Mouse (Mus musculus): Measurements from ENCODE around the gene Aicda. TPM values are rescaled to one million over a fixed set of nuclear protein-coding genes. Genes with fewer than 3 reads are reported as not detected.

Aicda gene
- total RNA-seq, 1 experiment = 0.76 TPM

- no peak for DNase-seq (ENCODE audit: low read depth, low spot score)
- in situ Hi-C loops (cut with MboI; ENCODE audit: low sequenced_read_pairs in 2 of 2, unreplicated experiment in 2 of 2) = loop anchor here in 1 of 2 experiments (25.0 kb wide), 1 partner anchor 104 kb away; the partner anchor contains the start of gene Rimklb
- H3K27ac ChIP-seq (ENCODE audit: insufficient read depth, low read depth, low read length, poor library complexity, severe bottlenecking) = no peak overlapping the region
- TF ChIP-seq MAFK (IDR thresholded peaks at IDR 0.05; ENCODE audit: insufficient read depth, low read depth, low read length) (0 out of 2 replicates have a peak, but pooled peaks have one; percentile 4), CHD2 (IDR thresholded peaks at IDR 0.05; ENCODE audit: low read depth, low read length) (no peak), HCFC1 (IDR thresholded peaks at IDR 0.05; ENCODE audit: borderline replicate concordance, insufficient read depth, low read length) (no peak), ZC3H11A (IDR thresholded peaks at IDR 0.05; ENCODE audit: borderline replicate concordance, low read depth, low read length) (no peak), ZNF384 (IDR thresholded peaks at IDR 0.05; ENCODE audit: low read depth, low read length) (no peak)
- no peaks in the 10 kb centered on the region; the same call in none of the 2 replicates for H3K36me3 ChIP-seq (ENCODE audit: control insufficient read depth, insufficient read depth, low read length, poor library complexity, severe bottlenecking)
- no peaks in the 10 kb centered on the region for H3K9me3 ChIP-seq (ENCODE audit: control insufficient read depth, insufficient read depth, low read depth, low read length)
- H3K4me3 ChIP-seq (ENCODE audit: insufficient read depth in 1 of 2, low read depth in 1 of 2, low read length in 2 of 2, poor library complexity in 1 of 2, severe bottlenecking in 1 of 2) = no peak overlapping the region
- H3K9ac ChIP-seq (ENCODE audit: insufficient read depth, low read depth, low read length, poor library complexity, severe bottlenecking) = no peak overlapping the region
- H3K4me1 ChIP-seq (ENCODE audit: control insufficient read depth in 2 of 2, insufficient read depth in 2 of 2, low read length in 2 of 2, poor library complexity in 1 of 2) = 0 out of 4 replicates have a peak, but pooled peaks cover 0 to 2% of the 10 kb centered on the region in 2 experiments
These were observed 37.6 kb downstream of the Aicda start for GRCm38 (mm10) chr6:122591027-122591758.

GRCm38 (mm10) chr6:122592905-122593304 lies 39.3 kb downstream of the Aicda start:
- TF ChIP-seq ZC3H11A (IDR thresholded peaks at IDR 0.05; ENCODE audit: borderline replicate concordance, low read depth, low read length) = no peak
- no peak overlapping the region for H3K27ac ChIP-seq (ENCODE audit: insufficient read depth, low read depth, low read length, poor library complexity, severe bottlenecking)
- H3K4me3 ChIP-seq (ENCODE audit: insufficient read depth in 1 of 2, low read depth in 1 of 2, low read length in 2 of 2, poor library complexity in 1 of 2, severe bottlenecking in 1 of 2) = no peak overlapping the region
- no peak overlapping the region for H3K9ac ChIP-seq (ENCODE audit: insufficient read depth, low read depth, low read length, poor library complexity, severe bottlenecking)
- DNase-seq (ENCODE audit: low read depth, low spot score) = no peak
- H3K9me3 ChIP-seq (ENCODE audit: control insufficient read depth, insufficient read depth, low read depth, low read length) = no peaks in the 10 kb centered on the region
- in situ Hi-C loops (cut with MboI; ENCODE audit: low sequenced_read_pairs in 2 of 2, unreplicated experiment in 2 of 2) = loop anchor here in 1 of 2 experiments (25.0 kb wide), 1 partner anchor 106 kb away; the partner anchor contains the start of gene Rimklb
- H3K36me3 ChIP-seq (ENCODE audit: control insufficient read depth, insufficient read depth, low read length, poor library complexity, severe bottlenecking) = no peaks in the 10 kb centered on the region; the same call in none of the 2 replicates
- 0 out of 4 replicates have a peak, but pooled peaks cover 0 to 2% of the 10 kb centered on the region in 2 experiments for H3K4me1 ChIP-seq (ENCODE audit: control insufficient read depth in 2 of 2, insufficient read depth in 2 of 2, low read length in 2 of 2, poor library complexity in 1 of 2)

- peaks cover 2% of the 10 kb centered on the region; the same call in 1 of the 2 replicates for H3K36me3 ChIP-seq (ENCODE audit: control insufficient read depth, insufficient read depth, low read length, poor library complexity, severe bottlenecking)
- no peak for DNase-seq (ENCODE audit: low read depth, low spot score)
- no peak overlapping the region for H3K9ac ChIP-seq (ENCODE audit: insufficient read depth, low read depth, low read length, poor library complexity, severe bottlenecking)
- no peak overlapping the region for H3K27ac ChIP-seq (ENCODE audit: insufficient read depth, low read depth, low read length, poor library complexity, severe bottlenecking)
- no peaks in the 10 kb centered on the region for H3K9me3 ChIP-seq (ENCODE audit: control insufficient read depth, insufficient read depth, low read depth, low read length)
- H3K4me3 ChIP-seq (ENCODE audit: insufficient read depth in 1 of 2, low read depth in 1 of 2, low read length in 2 of 2, poor library complexity in 1 of 2, severe bottlenecking in 1 of 2) = no peak overlapping the region
- in situ Hi-C loops (cut with MboI; ENCODE audit: low sequenced_read_pairs in 2 of 2, unreplicated experiment in 2 of 2) = loop anchor here in 1 of 2 experiments (25.0 kb wide), 1 partner anchor 108 kb away; the partner anchor contains the start of gene Rimklb
- H3K4me1 ChIP-seq (ENCODE audit: control insufficient read depth in 2 of 2, insufficient read depth in 2 of 2, low read length in 2 of 2, poor library complexity in 1 of 2) = 0 out of 4 replicates have a peak, but pooled peaks cover 0 to 2% of the 10 kb centered on the region in 2 experiments
- TF ChIP-seq HCFC1 (IDR thresholded peaks at IDR 0.05; ENCODE audit: borderline replicate concordance, insufficient read depth, low read length) = no peak
- TF ChIP-seq MAFK (IDR thresholded peaks at IDR 0.05; ENCODE audit: insufficient read depth, low read depth, low read length) = no peak
- TF ChIP-seq ZNF384 (IDR thresholded peaks at IDR 0.05; ENCODE audit: low read depth, low read length) = no peak
- TF ChIP-seq CHD2 (IDR thresholded peaks at IDR 0.05; ENCODE audit: low read depth, low read length) = no peak
- TF ChIP-seq ZC3H11A (IDR thresholded peaks at IDR 0.05; ENCODE audit: borderline replicate concordance, low read depth, low read length) = no peak; the same call in 1 of the 2 replicates
These were observed 42.0 kb downstream of the Aicda start for GRCm38 (mm10) chr6:122595637-122596036.

- in situ Hi-C loops (cut with MboI; ENCODE audit: low sequenced_read_pairs in 2 of 2, unreplicated experiment in 2 of 2) = loop anchor here in 1 of 2 experiments (25.0 kb wide), 1 partner anchor 109 kb away; the partner anchor contains the start of gene Rimklb
- no peak for TF ChIP-seq ZNF384 (IDR thresholded peaks at IDR 0.05; ENCODE audit: low read depth, low read length)
- DNase-seq (ENCODE audit: low read depth, low spot score) = no peak
- Histone ChIP-seq H3K4me3 (ENCODE audit: insufficient read depth in 1 of 2, low read depth in 1 of 2, low read length in 2 of 2, poor library complexity in 1 of 2, severe bottlenecking in 1 of 2) (no peak overlapping the region), H3K36me3 (ENCODE audit: control insufficient read depth, insufficient read depth, low read length, poor library complexity, severe bottlenecking) (peaks cover 2% of the 10 kb centered on the region; the same call in 1 of the 2 replicates), H3K9me3 (ENCODE audit: control insufficient read depth, insufficient read depth, low read depth, low read length) (no peaks in the 10 kb centered on the region), H3K27ac (ENCODE audit: insufficient read depth, low read depth, low read length, poor library complexity, severe bottlenecking) (no peak overlapping the region), H3K9ac (ENCODE audit: insufficient read depth, low read depth, low read length, poor library complexity, severe bottlenecking) (no peak overlapping the region), H3K4me1 (ENCODE audit: control insufficient read depth in 2 of 2, insufficient read depth in 2 of 2, low read length in 2 of 2, poor library complexity in 1 of 2) (peaks cover 0 to 2% of the 10 kb centered on the region in 2 experiments; a peak in 1 of 4 replicates)
These were observed 43.0 kb downstream of the Aicda start for GRCm38 (mm10) chr6:122596608-122597007.

Measured in ES-E14 (cell line).